Mouse (Mus musculus) E14TG2a.4 (cell line): ENCODE data around the gene Qtrt2.

Experiments used
- CTCF ChIP-seq: conservative IDR thresholded peaks from 2 replicates; pipeline ENCODE4 v1.5.1; 2014; ENCODE audit warnings: low read length
- POU5F1 ChIP-seq: IDR thresholded peaks from 2 replicates; pipeline ENCODE4 v1.6.1; 2014; ENCODE audit warnings: low read length, borderline replicate concordance

DNA sequence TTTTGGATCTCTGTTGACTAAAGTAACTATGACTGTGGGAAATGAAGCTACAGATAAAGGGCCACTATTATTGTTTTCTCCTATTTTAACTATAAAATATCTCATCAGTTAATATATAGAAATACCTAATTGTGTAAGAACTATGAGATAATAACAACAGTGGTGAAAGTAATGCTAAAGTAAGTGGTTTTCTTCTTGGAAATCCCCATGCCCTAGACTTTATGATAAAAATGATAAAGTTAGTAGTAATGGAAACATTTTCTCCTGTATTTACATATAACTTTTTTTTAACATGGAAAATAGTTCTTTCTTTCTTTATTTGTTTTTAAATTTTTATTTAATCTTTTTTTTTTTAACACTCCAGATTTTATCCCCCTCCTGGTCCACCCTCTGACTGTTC lies 26.0 kb downstream of the Qtrt2 start:
- TF ChIP-seq CTCF (no peak), POU5F1 (no peak)
